Mouse (Mus musculus) common myeloid progenitor, adult 5-6 weeks (primary cell): ENCODE results near the gene Cpne4. TPM values are rescaled to one million over a fixed set of nuclear protein-coding genes. Genes with fewer than 3 reads are reported as not detected.

Experiments used
- total RNA-seq: library from RNA; stranded (forward); fragments of 200-1000, 187-1606 nt; gene quantifications from 2 replicates; pipeline ENCODE4 v1.2.3, GENCODE M21; 2017

Cpne4 gene
- total RNA-seq, 1 experiment from 2014 or later = not detected

Other genes starting within 250 kb of the Cpne4 start
- 0.32 TPM in 1 of 2 replicates, not detected in the other for gene Acpp, start 209.5 kb upstream of the Cpne4 start, total RNA-seq